Comparison of ENCODE assay signal across 8 mouse cellular contexts in genomic region chr2:35906174-35906798, GRCm38 (mm10).
DNase-seq lines count a peak whose midpoint lies in the region; ATAC-seq and TF ChIP-seq lines count a peak whose summit lies in the region.

No protein-coding gene starts in this region.

- H3K27me3 ChIP-seq in forebrain, embryonic 11.5 days (ENCODE audit: control insufficient read depth, insufficient read depth, low read length): no peaks in the 10 kb centered on the region
- no peaks in the 10 kb centered on the region for H3K27me3 ChIP-seq in heart, embryonic 16.5 days (ENCODE audit: control insufficient read depth, insufficient read depth, low read length)
- H3K27me3 ChIP-seq in liver, embryonic 11.5 days (replicated peaks; ENCODE audit: control insufficient read depth, insufficient read depth, low read length): no peaks in the 10 kb centered on the region
- H3K27me3 ChIP-seq in neural tube, embryonic 11.5 days (ENCODE audit: control insufficient read depth, insufficient read depth, low read length): no peaks in the 10 kb centered on the region

- ATAC-seq in forebrain, embryonic 11.5 days (replicated peaks; ENCODE audit: low FRiP score): 0 out of 2 replicates have a peak, but pooled peaks have one; percentile 39
- peak; percentile 71 for ATAC-seq in heart, embryonic 16.5 days (replicated peaks; ENCODE audit: extremely low read depth, insufficient read depth, low FRiP score)
- no peak; the same call in 1 of the 2 replicates for ATAC-seq in liver, embryonic 11.5 days (replicated peaks; ENCODE audit: low FRiP score)
- ATAC-seq in neural tube, embryonic 11.5 days (ENCODE audit: insufficient read depth, low FRiP score, low TSS enrichment): peak; percentile 35; the same call in 1 of the 2 replicates

- peak; percentile 60 for DNase-seq in ES-E14 (ENCODE audit: low read depth, low spot score)
- DNase-seq in c-Kit-positive CD71-positive TER-119-negative erythroid progenitor cells, embryonic 14.5 days (ENCODE audit: low read depth): peak; percentile 42
- peak; percentile 72 for DNase-seq in forebrain, embryonic 11.5 days (ENCODE audit: low spot score)
- DNase-seq in kidney, postnatal 10 days: peak; percentile 75
- DNase-seq in liver, embryonic 11.5 days (ENCODE audit: low spot score): peak; percentile 44
- peak; percentile 71 for DNase-seq in neural tube, embryonic 11.5 days (ENCODE audit: low spot score)
- DNase-seq in testis, postnatal 14 days (ENCODE audit: low spot score): peak; percentile 53

- in situ Hi-C loops in ES-E14 (cut with MboI; ENCODE audit: low sequenced_read_pairs in 2 of 2, unreplicated experiment in 2 of 2): loop anchor here (5.0 to 25.0 kb wide), 4 partner anchors 254 to 361 kb away; no protein-coding TSS in a partner anchor

- no peaks in the 10 kb centered on the region for H3K4me1 ChIP-seq in ES-E14 (ENCODE audit: control insufficient read depth in 2 of 2, insufficient read depth in 2 of 2, low read length in 2 of 2, poor library complexity in 1 of 2)
- H3K4me1 ChIP-seq in forebrain, embryonic 11.5 days (replicated peaks; ENCODE audit: control insufficient read depth, insufficient read depth, low read length): no peaks in the 10 kb centered on the region
- peaks cover 11% of the 10 kb centered on the region for H3K4me1 ChIP-seq in heart, embryonic 16.5 days (ENCODE audit: control insufficient read depth, insufficient read depth, low read length)
- no peaks in the 10 kb centered on the region for H3K4me1 ChIP-seq in liver, embryonic 11.5 days (replicated peaks; ENCODE audit: control insufficient read depth, insufficient read depth, low read length)
- H3K4me1 ChIP-seq in neural tube, embryonic 11.5 days (ENCODE audit: control insufficient read depth, insufficient read depth, low read length): no peaks in the 10 kb centered on the region

- no peak overlapping the region for H3K27ac ChIP-seq in ES-E14 (ENCODE audit: insufficient read depth, low read depth, low read length, poor library complexity, severe bottlenecking)
- H3K27ac ChIP-seq in forebrain, embryonic 11.5 days (ENCODE audit: low read depth, low read length): no peak overlapping the region
- peak overlapping the region; percentile 36; the same call in 1 of the 2 replicates for H3K27ac ChIP-seq in heart, embryonic 16.5 days (ENCODE audit: low read length)
- H3K27ac ChIP-seq in liver, embryonic 11.5 days (ENCODE audit: low read depth, low read length): no peak overlapping the region
- H3K27ac ChIP-seq in neural tube, embryonic 11.5 days (ENCODE audit: low read depth, low read length): no peak overlapping the region

- H3K4me3 ChIP-seq in ES-E14 (ENCODE audit: insufficient read depth in 1 of 2, low read depth in 1 of 2, low read length in 2 of 2, poor library complexity in 1 of 2, severe bottlenecking in 1 of 2): no peak overlapping the region
- no peak overlapping the region for H3K4me3 ChIP-seq in forebrain, embryonic 11.5 days (ENCODE audit: low read depth, low read length)
- H3K4me3 ChIP-seq in heart, embryonic 16.5 days (ENCODE audit: low read length): no peak overlapping the region
- no peak overlapping the region for H3K4me3 ChIP-seq in liver, embryonic 11.5 days (ENCODE audit: low read depth, low read length)
- H3K4me3 ChIP-seq in neural tube, embryonic 11.5 days (ENCODE audit: low read depth, low read length): no peak overlapping the region

- H3K9me3 ChIP-seq in ES-E14 (ENCODE audit: control insufficient read depth, insufficient read depth, low read depth, low read length): no peaks in the 10 kb centered on the region
- no peaks in the 10 kb centered on the region; the same call in 1 of the 2 replicates for H3K9me3 ChIP-seq in forebrain, embryonic 11.5 days (ENCODE audit: control insufficient read depth, low read length)
- H3K9me3 ChIP-seq in heart, embryonic 16.5 days (replicated peaks; ENCODE audit: control insufficient read depth, low read length): no peaks in the 10 kb centered on the region
- H3K9me3 ChIP-seq in liver, embryonic 11.5 days (ENCODE audit: control insufficient read depth, low read length): no peaks in the 10 kb centered on the region
- H3K9me3 ChIP-seq in neural tube, embryonic 11.5 days (ENCODE audit: control insufficient read depth, low read length): no peaks in the 10 kb centered on the region

- no peak overlapping the region for H3K4me2 ChIP-seq in forebrain, embryonic 11.5 days (ENCODE audit: low read depth, low read length, severe bottlenecking)
- peak overlapping the region; percentile 23; the same call in 1 of the 2 replicates for H3K4me2 ChIP-seq in heart, embryonic 16.5 days (ENCODE audit: low read depth, low read length)
- H3K4me2 ChIP-seq in liver, embryonic 11.5 days: no peak overlapping the region
- no peak overlapping the region for H3K4me2 ChIP-seq in neural tube, embryonic 11.5 days (ENCODE audit: low read depth)

- WGBS in forebrain, embryonic 11.5 days: 28% methylated on average over 11 of the region's 11 CpGs
- 8% methylated on average over 11 of the region's 11 CpGs for WGBS in heart, embryonic 16.5 days
- 18% methylated on average over 11 of the region's 11 CpGs for WGBS in liver, embryonic 11.5 days
- WGBS in neural tube, embryonic 11.5 days: 28% methylated on average over 11 of the region's 11 CpGs

- H3K9ac ChIP-seq in ES-E14 (ENCODE audit: insufficient read depth, low read depth, low read length, poor library complexity, severe bottlenecking): no peak overlapping the region
- H3K9ac ChIP-seq in forebrain, embryonic 11.5 days (ENCODE audit: low read length): no peak overlapping the region
- no peak overlapping the region for H3K9ac ChIP-seq in heart, embryonic 16.5 days (ENCODE audit: low read length)
- H3K9ac ChIP-seq in liver, embryonic 11.5 days (ENCODE audit: low read depth, low read length): no peak overlapping the region
- no peak overlapping the region for H3K9ac ChIP-seq in neural tube, embryonic 11.5 days (ENCODE audit: low read length)

- H3K36me3 ChIP-seq in ES-E14 (ENCODE audit: control insufficient read depth, insufficient read depth, low read length, poor library complexity, severe bottlenecking): no peaks in the 10 kb centered on the region
- H3K36me3 ChIP-seq in forebrain, embryonic 11.5 days (ENCODE audit: control insufficient read depth, insufficient read depth, low read length): no peaks in the 10 kb centered on the region
- no peaks in the 10 kb centered on the region for H3K36me3 ChIP-seq in heart, embryonic 16.5 days (ENCODE audit: control insufficient read depth, insufficient read depth)
- no peaks in the 10 kb centered on the region for H3K36me3 ChIP-seq in liver, embryonic 11.5 days (ENCODE audit: control insufficient read depth, insufficient read depth, low read length)
- no peaks in the 10 kb centered on the region for H3K36me3 ChIP-seq in neural tube, embryonic 11.5 days (ENCODE audit: control insufficient read depth, insufficient read depth, low read length)

TF ChIP-seq in ES-E14, 5 proteins besides CTCF, POLR2A, EP300 and RAD21:
- TF ChIP-seq MAFK (IDR thresholded peaks at IDR 0.05; ENCODE audit: insufficient read depth, low read depth, low read length): no peak
- TF ChIP-seq ZC3H11A (IDR thresholded peaks at IDR 0.05; ENCODE audit: borderline replicate concordance, low read depth, low read length): peak; percentile 84
- no peak for TF ChIP-seq HCFC1 (IDR thresholded peaks at IDR 0.05; ENCODE audit: borderline replicate concordance, insufficient read depth, low read length)
- TF ChIP-seq ZNF384 (IDR thresholded peaks at IDR 0.05; ENCODE audit: low read depth, low read length): no peak
